Mouse (Mus musculus) urinary bladder, postnatal 14 days (tissue): ENCODE measurements around the gene Mgat5b.
"Not testable (repeated sequence)": the region's sequence is repeated elsewhere in the genome, so short reads cannot be mapped to it uniquely, and the experiment has no call there.

Experiments used
- DNase-seq: peaks from one replicate; pipeline ENCODE4 v3.0.0; 2021; ENCODE audit warnings: low spot score

The Mgat5b gene

DNA sequence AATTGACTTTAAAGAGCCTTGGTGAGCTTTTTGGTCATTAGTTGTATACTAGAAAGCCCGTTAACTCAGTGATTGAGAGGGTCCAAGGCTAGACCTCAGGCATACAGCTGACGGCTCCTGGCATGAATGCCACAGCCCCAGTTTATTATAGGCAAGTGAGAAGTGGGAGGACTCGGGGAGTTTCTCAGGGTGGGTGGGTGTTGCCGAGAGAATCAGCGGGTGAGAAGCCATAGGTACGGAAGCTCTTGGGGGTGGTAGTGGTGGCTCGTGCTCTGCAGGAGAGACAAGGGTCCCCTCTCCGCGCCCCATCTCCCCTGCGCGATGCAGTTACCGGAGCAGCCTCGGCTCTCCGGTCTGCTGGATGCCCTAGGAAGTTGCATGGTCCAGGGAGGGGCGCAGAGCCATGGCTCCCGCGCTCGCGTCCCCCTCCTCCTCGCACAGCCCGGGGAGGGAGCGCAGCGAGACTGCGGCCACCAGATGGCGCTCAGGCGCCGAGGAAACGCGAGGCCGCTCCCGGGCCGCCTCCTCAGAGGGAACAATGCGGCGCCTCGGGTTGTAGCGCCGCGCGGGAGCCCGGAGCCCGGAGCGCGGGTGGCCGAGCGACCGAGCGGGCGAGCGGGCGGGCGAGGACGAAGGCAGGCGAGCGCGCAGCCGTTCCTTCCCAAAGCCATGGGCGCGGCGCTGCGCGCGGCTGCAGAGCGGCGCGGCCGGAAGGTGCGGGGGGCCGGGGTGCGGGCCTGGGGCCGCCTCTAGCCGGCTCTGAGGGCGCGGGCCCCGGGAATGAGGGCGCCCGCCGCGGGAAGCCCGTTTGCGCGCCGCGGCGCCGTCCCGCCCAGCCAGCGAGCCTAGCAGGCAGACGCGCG lies at the start of gene Mgat5b:
Mgat5b (plus strand) TSS at position 541 of the 863 bp plus-strand sequence.
- DNase-seq = peak; percentile 83

DNA sequence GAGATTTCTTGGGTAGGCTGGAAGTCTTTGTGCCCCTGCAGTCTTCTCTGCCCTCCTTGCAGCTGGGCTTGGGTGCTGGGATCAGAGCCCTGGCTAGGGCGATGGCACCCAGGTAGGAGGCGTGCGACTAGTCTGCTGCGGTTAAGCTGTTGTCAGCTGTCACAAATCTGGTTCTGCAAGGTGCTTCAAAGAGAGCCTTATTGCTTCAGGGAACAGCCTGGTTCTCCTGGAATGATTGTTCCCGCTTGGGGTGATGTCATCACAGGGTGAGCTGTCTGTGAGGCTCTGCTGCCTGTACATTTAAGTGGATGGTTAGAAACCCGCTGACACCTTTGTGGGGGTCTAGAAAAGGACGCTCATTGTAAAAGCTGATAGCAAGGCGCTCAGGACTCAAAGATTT lies 49.4 kb upstream of the Mgat5b start:
- DNase-seq = peak; percentile 50

DNA sequence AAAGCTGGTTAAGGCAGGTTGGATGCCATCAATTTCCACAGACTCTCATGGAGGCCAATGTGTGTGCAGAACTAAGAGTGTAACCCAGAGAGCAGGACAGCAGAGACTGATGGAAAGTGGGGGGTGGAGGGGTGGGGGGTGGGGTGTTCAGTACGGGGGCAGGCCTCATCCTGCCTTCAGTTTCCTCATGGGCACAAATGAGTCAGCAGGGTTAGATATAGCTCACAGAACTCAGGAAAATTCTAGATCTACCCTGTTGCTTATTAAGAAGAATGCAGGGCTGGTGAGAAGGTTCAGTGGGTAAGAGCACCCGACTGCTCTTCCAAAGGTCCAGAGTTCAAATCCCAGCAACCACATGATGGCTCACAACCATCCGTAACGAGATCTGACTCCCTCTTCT lies 49.0 kb upstream of the Mgat5b start:
- no peak for DNase-seq

DNA sequence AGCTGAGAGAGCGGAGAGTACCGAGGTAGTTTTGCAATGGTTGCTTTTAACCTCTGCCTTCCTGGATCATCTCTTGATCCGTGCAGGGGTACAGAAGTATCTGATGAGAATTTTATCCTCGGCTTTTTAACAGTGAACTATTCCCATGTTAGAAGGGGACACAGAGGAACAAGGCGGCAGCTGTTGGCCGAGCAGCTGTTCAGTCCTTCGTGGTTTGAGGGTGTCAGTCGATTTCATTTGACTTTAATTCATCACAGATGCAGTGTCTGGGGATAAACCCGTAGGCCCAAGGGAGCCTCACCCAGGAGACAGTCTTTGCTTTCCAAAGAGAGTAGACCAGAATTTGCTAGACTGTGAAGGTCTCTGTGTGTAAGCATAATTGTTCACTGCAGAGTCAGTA lies 47.1 kb upstream of the Mgat5b start:
- no peak for DNase-seq

DNA sequence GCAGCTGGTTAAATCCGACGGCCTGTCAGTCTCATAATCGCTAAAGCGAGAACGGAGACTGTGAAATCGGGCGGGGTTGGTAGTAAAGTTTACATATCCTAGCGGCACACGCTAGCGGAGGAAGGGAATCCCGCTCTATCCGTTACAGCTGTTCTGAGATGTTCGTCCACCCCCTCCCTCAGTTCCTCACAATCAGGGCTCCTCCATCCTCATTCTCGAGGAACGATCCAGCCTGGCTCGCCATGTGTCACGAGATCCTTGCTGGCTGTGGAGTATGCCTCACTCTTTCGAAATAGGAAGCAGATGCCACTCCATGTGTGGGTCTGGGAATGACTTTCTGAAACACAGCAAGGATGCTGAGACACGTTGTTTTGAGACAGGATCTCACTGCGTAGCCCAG lies 44.7 kb upstream of the Mgat5b start:
- DNase-seq = no peak

DNA sequence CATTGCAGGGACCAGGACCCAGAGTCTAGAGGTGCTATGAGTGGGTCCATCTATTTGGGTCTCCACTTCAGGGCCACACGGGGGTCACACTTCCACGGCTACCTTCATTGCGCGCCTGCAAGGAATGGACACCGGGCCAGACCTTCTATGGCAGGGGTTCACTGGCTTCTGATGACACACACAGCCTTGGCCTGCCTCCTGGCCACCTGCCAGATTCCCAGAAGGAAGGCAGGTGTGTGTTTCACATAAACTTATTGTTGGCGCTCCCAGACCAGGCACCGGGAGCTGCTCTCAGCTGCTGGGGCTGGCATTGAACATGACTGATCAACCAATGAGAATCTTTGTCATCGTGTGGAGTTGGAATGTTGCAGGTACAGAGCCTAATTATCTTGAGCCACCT lies 40.2 kb upstream of the Mgat5b start:
- no peak for DNase-seq

DNA sequence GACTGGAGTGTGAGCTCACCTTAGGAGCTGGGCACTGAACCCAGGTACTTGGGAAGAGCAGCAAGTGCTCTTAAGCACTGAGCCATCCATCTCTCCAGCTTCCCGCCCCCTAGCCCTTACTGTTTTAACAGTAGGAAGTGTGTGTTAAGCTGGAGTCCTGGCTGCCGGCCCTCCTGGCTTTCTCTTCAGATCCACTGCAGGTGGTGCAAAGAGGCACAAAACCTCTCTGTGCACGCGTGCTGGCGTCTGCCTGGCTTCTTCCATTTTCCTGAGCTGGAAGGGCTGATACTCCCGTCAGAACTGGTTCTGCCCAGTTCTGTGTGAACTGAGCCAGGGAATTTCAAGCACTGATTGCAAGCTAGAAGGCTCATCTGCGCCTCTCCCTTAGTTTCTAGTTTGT lies 37.8 kb upstream of the Mgat5b start:
- DNase-seq = peak; percentile 10

DNA sequence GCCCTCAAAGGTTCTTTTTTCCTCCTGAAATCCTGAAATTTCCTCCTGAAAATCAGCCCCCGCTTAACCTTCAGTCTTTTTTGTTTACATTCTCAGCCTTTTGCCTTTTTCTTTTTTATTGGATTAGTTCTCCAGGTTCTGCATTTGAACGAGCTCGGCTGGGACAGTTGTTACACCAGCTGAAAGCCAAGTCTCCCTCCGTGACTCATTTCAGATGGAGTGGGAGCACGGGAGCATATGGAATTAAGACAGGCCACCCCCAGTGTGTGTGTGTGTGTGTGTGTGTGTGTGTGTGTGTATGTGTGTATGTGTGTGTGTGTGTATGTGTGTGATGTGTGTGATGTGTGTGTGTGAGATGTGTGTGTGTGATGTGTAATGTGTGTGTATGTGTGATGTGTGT lies 37.2 kb upstream of the Mgat5b start:
- DNase-seq = no peak

DNA sequence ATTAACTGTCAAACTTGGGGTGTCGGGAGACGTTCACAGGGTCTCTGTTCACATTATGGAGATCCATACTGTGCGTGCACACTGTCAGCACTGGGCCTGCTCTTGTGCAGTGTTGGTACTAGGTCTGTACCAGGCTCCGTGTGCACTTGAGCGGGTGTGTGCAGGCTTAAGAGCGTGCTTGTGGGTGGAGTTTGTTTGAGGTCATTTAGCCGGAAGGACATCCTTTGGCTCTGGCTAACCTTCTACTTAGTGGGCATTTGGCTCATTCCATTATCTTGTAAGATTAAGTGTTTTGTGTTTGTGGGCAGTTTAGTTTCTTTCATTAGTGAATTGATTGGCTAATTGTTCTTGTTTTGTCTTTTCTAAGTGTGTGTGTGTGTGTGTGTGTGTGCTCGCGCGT lies 36.2 kb upstream of the Mgat5b start:
- no peak for DNase-seq

DNA sequence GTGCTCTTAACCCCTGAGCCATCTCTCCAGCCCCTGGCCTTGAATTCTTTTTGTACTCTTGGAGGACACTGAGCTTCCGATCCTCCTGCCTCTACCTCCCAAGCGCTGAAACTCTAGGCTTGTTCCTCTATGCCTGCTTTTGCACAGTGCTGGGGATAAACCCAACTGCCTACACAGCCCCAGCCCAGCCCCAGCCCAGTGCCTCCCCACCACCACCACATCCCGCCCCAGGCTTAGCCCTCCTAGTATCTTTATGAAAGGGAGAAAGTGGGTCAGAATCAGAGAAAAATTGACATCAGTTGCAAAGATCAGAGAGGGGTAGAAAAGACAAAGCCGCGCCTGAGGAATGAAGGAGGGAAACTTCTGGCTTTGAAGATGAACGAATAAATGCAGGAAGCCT lies 34.6 kb upstream of the Mgat5b start:
- DNase-seq = no peak

DNA sequence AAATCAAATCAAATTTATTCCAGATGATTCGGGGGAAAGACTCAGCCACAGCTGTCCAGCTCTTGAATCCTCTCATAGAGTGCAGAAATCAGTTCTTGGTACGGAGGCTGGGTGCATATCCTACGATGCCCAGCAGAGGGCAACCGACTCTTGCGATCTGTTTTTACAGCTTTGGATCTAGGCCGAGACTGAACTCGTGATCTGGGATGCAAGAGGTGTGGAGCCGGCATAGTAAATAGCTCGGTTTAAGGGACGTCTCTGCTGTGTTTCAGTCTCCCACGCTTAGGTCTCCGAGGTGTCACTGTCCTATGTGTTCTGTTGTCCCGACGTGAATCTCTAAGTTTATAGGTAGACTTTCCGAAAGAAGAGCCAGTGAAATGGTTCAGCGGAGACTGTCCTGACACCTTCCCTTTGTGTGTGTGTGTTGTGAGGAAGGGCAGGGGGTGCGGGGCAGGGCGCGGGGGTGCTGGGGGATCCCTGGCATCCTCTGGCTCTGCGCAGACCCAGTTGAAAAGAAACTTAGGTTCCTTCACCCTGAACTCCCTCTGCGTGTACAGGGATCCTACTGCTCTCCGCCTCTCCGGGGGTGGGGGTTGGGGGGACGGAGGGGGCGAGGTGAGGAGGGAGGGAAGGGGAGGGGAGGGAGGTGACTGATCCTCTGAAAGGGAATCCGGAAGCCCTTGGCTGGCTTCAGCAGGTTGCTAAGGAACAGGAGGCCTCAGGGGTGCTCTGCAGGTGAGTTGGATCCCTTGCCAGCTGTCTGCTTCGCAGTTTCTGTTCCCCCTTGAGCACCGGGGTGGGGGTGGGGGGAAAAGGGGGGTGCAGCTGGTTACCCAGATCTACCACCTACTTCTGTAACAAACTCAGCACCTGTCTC lies 33.1 kb upstream of the Mgat5b start:
- DNase-seq = peak; percentile 77

DNA sequence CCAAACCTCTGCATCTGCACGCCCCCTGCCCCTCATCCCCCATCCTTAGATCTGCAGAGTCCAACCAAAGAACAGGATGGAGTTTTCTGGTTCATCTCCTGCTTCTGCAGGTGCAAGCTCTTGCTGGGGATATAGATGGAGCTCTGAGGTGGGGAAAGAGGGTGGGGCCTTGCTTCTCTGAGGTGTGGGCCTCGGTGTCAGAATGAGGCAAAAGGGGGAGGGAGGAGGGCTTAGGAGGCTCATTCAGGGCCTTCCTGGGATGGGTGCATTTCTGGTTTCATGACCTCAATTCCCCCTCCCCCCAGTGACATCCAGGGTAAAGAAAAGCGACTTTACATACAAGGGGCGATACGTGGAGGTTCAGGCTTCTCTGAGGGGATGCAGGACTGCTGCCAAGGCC lies 31.5 kb upstream of the Mgat5b start:
- DNase-seq = no peak

DNA sequence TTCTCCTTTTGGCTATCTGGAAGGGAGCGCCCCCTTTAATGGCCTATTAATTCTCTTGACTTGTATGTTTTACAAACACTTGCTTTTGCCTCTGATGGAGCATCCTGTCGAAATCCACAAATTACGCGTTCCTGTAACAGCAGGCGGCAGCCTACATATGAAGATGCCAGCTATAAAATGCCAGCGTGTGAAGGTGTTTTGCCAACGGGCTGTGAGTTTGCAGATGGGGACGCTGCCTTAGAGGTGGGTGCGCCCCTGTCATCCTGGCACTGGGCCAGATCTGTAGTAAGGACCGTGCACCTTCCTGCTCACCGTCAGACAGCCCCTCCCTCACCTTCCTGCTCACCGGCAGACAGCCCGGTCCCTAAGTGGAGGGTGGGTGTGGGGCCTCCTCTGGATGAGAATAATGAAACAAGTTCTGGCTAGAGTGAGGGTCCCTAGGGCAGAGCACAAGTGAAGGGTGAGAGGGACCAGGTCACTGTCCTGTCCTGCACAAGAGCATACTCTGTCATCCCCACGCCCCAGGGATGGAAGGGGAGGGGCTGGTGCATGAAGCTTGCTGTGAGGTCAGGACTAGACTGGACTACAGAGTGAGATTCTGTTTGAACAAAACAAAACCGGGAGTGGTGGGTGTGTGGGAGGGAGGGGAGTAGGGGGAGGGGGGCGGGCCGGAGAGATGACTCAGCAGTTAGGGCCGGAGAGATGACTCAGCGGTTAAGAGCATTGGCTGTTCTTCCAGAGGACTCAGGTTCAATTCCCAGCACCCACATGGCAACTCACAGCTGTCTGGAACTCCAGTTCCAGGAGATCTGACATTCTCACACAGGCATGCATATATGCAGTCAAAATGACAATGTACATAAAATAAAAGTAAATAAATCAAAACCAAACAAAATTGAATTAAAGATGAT lies 24.9 kb upstream of the Mgat5b start:
- DNase-seq = no peak

DNA sequence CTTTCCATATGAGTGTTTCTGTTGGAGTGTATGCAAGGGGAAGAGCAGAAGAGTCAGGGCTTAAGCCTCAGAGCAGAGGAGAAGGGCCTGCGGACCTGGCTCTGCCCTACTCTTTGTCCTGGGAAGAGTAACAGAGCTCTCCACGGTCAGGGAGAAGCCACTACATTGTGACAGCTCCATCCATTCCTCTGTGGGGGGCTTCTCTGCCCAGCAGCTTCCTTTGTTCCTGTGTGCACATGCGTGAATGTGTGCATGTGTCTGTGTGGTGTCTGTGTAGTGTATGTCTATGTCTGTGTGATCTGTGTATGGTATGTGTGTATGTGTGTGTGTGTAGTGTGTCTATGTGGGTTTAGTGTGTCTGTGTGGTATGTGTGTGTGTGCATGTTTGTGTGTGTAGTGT lies 23.3 kb upstream of the Mgat5b start:
- DNase-seq = no peak

DNA sequence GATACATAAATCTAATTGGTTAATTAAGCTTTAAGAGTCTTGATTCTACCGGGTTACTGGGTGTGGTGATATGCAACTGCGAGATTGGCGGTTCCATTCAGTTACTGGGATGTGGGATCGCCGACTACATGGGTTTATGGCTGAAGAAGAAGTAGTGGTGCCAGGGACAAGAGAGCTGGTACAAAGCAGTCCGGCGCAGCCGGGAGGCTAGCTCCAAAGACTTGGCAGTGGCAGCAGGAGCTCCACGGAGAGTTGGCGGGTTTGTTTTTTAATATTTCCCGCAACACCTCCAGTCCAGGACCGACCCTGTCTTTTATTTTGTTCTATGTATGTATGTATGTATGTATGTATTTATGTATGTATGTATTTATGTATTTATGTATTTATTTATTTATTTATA lies 19.4 kb upstream of the Mgat5b start:
- DNase-seq = no peak

DNA sequence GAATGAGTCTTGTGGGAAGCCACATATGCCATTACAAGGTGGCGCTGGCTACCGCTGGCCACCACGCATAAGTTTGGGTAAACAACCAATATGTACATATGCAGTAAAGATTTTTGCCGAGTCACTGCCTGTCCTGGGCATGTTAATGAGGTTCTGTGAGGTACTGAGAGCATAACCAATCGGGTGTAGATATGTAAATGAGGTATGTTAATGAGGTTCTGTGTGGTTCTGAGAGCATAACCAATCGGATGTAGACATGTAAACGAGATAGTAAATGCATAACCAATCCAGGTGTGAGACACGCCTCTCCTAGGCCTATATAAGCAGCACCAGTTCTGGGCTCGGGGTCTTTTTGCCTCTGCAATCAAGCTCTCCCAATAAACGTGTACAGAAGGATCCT lies 16.1 kb upstream of the Mgat5b start:
- DNase-seq = not testable (repeated sequence)

DNA sequence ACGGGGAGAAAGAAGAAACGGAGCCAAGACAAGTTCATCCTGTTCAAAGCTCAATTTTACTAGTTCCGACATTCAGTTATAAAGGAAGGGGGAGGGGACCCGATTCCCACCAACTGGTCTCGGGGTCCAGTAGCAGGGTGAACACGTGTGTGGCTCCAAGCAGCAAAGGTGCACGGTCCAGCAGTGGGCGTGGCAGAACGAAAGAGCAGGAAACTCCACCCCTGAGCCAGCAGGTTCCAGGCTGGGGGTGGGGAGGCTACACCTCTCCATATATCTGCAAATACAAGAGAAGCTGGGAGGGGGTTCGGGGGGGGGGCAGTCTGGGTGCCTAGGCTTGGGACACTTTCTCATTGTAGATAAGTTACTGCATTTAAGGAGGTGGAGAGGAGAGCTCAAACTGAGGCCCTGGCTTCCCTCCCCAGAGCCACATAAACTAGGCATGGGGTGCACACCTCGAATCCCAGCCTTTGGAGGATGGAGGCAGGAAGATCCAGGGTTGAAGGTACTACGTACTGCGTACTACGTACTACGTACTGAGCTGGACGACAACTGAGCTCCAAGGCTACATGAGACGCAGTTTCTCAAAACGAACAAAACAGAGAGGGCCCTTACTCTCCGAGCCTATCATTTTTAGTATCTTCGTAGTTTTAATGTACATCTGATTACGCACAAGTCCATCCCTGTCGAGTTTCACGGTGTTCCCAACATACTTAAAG lies 12.8 kb upstream of the Mgat5b start:
- DNase-seq = peak; percentile 25

DNA sequence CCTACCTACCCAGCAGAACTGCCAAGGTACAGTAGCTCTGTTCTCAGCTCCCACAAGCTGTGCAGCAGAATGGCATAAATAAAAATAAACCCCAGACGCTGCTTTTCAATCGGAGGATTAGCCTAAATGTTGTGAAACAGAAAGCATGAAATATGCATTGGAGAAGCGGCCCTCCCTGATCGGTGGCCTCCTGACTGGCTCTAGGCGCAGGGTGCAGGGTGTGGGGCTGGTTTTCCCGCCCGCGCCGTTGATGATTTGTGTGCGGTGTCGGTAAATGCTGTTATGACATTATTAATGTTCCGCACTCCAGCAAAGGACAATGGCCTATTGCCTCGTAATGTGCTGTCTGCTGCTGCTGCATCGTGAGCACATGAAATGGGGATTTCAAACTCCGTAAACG lies 5.1 kb upstream of the Mgat5b start:
- no peak for DNase-seq

DNA sequence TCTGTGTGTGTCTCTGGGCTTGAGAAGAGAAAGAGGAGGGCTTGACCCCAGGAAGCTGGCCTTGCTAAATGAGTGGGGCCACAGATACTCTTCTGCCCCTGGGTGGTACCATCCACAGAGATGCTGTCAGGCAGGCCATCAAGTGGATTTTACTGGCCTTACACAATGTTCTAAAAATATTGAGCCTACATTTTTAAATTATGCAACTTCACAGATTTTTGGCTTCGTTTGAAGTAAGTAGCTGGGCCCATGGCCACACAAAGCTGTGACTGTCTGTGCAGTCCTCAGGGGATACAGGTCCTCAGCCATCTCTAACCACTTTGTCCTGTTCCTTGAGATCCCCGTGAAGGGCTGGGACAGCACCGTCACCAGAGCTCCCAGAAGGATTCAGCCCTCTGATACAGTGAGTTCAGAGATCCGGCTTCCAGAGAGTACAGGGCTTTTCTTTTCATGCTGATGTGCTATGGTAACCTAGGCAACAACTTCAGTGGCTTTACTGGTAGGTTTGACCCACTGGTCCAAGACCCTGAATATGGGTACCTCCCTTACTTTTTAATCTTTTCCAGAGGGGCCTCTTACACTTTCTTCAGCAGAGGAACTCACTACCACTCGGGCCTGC lies 4.3 kb upstream of the Mgat5b start:
- no peak for DNase-seq

DNA sequence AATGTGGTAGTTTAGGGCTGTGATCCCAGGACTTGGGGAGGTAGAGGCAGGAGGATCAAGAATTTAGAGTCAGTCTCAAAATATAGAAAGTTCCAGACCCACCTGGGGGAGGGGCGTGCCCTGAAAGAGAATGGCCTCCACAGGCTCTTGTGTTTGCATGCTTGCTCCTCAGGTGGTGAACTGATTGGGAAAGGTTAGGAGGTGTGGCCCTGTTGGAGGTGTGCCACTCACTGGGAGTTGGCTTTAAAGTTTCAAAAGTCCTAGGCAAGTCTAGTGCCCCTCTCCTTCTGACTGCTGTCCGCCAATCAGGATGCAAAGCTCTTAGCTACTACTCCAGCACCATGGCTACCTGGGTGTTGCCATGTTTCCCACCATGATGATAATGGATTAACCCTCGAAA lies 3.4 kb upstream of the Mgat5b start:
- no peak for DNase-seq

DNA sequence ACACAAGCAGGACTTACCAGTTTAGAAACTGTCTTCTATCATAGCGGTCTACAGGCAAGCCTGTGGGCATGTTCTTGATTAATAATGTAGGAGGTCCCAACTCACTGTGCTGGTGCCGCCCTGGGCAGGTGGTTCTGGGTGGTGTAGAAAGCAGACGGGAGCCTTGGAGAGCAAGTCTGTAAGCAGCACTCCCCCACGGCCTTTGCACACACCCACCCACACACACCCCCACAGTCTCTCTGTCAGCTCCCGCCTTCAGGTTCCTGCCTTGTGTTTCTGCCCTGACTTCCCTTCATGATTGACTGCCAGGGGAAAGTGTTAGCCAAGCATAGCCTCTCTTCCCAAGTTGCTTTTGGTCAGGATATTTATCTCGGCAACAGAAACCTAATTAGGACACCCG lies 1.3 kb upstream of the Mgat5b start:
- no peak for DNase-seq
